ENCODE assay signal across 20 mouse cellular contexts in the genomic region with DNA sequence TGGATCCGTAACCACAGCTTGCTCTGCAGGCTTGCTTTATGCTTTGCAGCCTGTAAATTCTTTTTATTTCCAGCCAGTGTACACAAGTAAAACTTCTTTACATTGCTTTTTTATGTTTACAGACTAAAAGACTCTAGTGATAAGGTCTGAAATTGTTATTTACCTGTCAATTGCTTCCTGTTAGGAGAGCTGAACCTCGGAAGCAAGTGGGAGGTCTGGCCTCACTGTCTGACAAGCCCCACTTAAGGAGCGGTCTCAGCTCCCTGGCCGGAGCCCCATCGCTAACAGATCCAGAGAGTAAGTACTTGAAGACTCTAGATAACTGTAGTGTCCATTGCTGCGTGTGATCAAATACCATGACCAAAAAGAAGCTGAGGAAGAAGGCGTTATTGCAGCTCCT. TPM values are rescaled to one million over a fixed set of nuclear protein-coding genes. Genes with fewer than 3 reads are reported as not detected.
"Had no signal": no experiment of that assay in that cellular context is flagged by ENCODE, and none has a peak within 500 bp of the region (broad histone marks: within the 10 kb centered on the region; RNA-seq: fewer than 3 reads in every experiment).

No protein-coding gene starts in this region.

- H3K9ac ChIP-seq: limb, embryonic 15.5 days; liver, embryonic 12.5 days; lung, embryonic 14.5 days; neural tube, embryonic 13.5 days had no signal

- ATAC-seq: liver, embryonic 12.5 days; midbrain, embryonic 16.5 days had no signal

- H3K27me3 ChIP-seq: limb, embryonic 15.5 days; liver, embryonic 12.5 days; neural tube, embryonic 13.5 days had no signal

- H3K4me1 ChIP-seq: limb, embryonic 15.5 days; liver, embryonic 12.5 days; midbrain, embryonic 10.5 days; neural tube, embryonic 13.5 days had no signal

- H3K4me3 ChIP-seq: limb, embryonic 15.5 days; liver, embryonic 12.5 days; midbrain, embryonic 10.5 days; neural tube, embryonic 13.5 days had no signal

- H3K9me3 ChIP-seq: limb, embryonic 15.5 days; liver, embryonic 12.5 days; midbrain, embryonic 10.5 days; neural tube, embryonic 13.5 days had no signal

- H3K27ac ChIP-seq: limb, embryonic 15.5 days; liver, embryonic 12.5 days; midbrain, embryonic 10.5 days; neural tube, embryonic 13.5 days had no signal

- H3K4me2 ChIP-seq: limb, embryonic 15.5 days; liver, embryonic 12.5 days; lung, embryonic 14.5 days; neural tube, embryonic 13.5 days had no signal

- DNase-seq: kidney, postnatal 25 days; layer of hippocampus, adult 9-11 months; layer of hippocampus, postnatal 36 days; lung, embryonic 14.5 days; lung, postnatal 10 days; lung, postnatal 4 days; retina, postnatal 1 day; right cerebral cortex, postnatal 4 days; spleen, adult 18-20 months; thymus, adult 18-20 months; thymus, postnatal 14 days had no signal

RNA-seq across cellular contexts. Expression of a gene that starts 36.6 kb away (rescaled TPM):
- total RNA-seq: megakaryocyte, adult 5-6 weeks had no signal
- polyA plus RNA-seq: limb, embryonic 15.5 days; liver, embryonic 12.5 days; liver, embryonic 16.5 days; lung, embryonic 14.5 days; midbrain, embryonic 16.5 days had no signal

RNA-seq across cellular contexts. Expression of a gene that starts 51.6 kb away (rescaled TPM):
- total RNA-seq: layer of hippocampus, postnatal 36 days; left cerebral cortex, postnatal 25 days had no signal
- polyA plus RNA-seq: limb, embryonic 11.5 days; limb, embryonic 15.5 days; liver, embryonic 12.5 days; lung, embryonic 14.5 days; midbrain, embryonic 10.5 days; midbrain, embryonic 16.5 days; neural tube, embryonic 13.5 days had no signal
